ENCODE assay signal across 14 mouse cellular contexts in genomic region chr9:45851330-45851729, GRCm38 (mm10). TPM values are rescaled to one million over a fixed set of nuclear protein-coding genes. Genes with fewer than 3 reads are reported as not detected.
A peak's percentile ranks its signal among the peaks of the same experiment; 100 is the strongest.
DNase-seq lines count a peak whose midpoint lies in the region; ATAC-seq and TF ChIP-seq lines count a peak whose summit lies in the region.
"Had no signal": no experiment of that assay in that cellular context is flagged by ENCODE, and none has a peak within 500 bp of the region (broad histone marks: within the 10 kb centered on the region; RNA-seq: fewer than 3 reads in every experiment).

No protein-coding gene starts in this region.

- no peaks in the 10 kb centered on the region for H3K27me3 ChIP-seq in heart, embryonic 15.5 days
- no peaks in the 10 kb centered on the region for H3K27me3 ChIP-seq in heart, adult 2 months (ENCODE audit: control insufficient read depth, insufficient read depth, low read length)
- no peaks in the 10 kb centered on the region for H3K27me3 ChIP-seq in neural tube, embryonic 13.5 days
- H3K27me3 ChIP-seq in liver, embryonic 16.5 days (ENCODE audit: control insufficient read depth, insufficient read depth, low read depth, low read length), result no peaks in the 10 kb centered on the region
- H3K27me3 ChIP-seq: limb, embryonic 12.5 days; Patski had no signal

- no peaks in the 10 kb centered on the region for H3K9me3 ChIP-seq in heart, embryonic 15.5 days (replicated peaks)
- H3K9me3 ChIP-seq in neural tube, embryonic 13.5 days, result no peaks in the 10 kb centered on the region
- no peaks in the 10 kb centered on the region for H3K9me3 ChIP-seq in liver, embryonic 16.5 days (replicated peaks; ENCODE audit: control insufficient read depth, low read length)
- H3K9me3 ChIP-seq: limb, embryonic 12.5 days had no signal

- H3K79me2 ChIP-seq in heart, adult 2 months (replicated peaks; ENCODE audit: control insufficient read depth, insufficient read depth, low read length), result no peaks in the 10 kb centered on the region

- H3K9ac ChIP-seq in heart, embryonic 15.5 days, result 0 out of 2 replicates have a peak overlapping the region, but pooled peaks have one; percentile 11
- no peak overlapping the region for H3K9ac ChIP-seq in heart, adult 2 months (ENCODE audit: low read depth, low read length)
- H3K9ac ChIP-seq in neural tube, embryonic 13.5 days, result no peak overlapping the region
- no peak overlapping the region for H3K9ac ChIP-seq in liver, embryonic 16.5 days (ENCODE audit: low read depth, low read length)
- H3K9ac ChIP-seq: limb, embryonic 12.5 days had no signal

- 51% methylated on average over 5 of the region's 5 CpGs for WGBS in heart, embryonic 15.5 days
- 23% methylated on average over 5 of the region's 5 CpGs for WGBS in heart, adult 2 months
- 58% methylated on average over 5 of the region's 5 CpGs for WGBS in neural tube, embryonic 13.5 days
- 4% methylated on average over 5 of the region's 5 CpGs for WGBS in liver, embryonic 16.5 days (ENCODE audit: insufficient replicate concordance)

- no peak for TF ChIP-seq CTCF in heart, adult 2 months (IDR thresholded peaks at IDR 0.05)

- DNase-seq in heart, adult 2 months, result no peak
- DNase-seq in neural tube, embryonic 10.5 days (ENCODE audit: extremely low spot score, low spot score), result no peak
- DNase-seq in right cerebral cortex, adult 2 months (ENCODE audit: low spot score in 2 of 2), result no peak
- no peak for DNase-seq in urinary bladder, adult 18-20 months (ENCODE audit: low spot score in 2 of 2)
- no peak for DNase-seq in right cerebral cortex, adult 18-20 months
- DNase-seq: adrenal gland, adult 8-10 months; embryo, embryonic 11 days; lung, postnatal 4 days; thymus, adult 2 months had no signal

- no peak overlapping the region for H3K4me3 ChIP-seq in heart, embryonic 15.5 days
- H3K4me3 ChIP-seq in heart, adult 2 months, result no peak overlapping the region
- no peak overlapping the region for H3K4me3 ChIP-seq in neural tube, embryonic 13.5 days
- no peak overlapping the region for H3K4me3 ChIP-seq in liver, embryonic 16.5 days (ENCODE audit: low read depth, low read length)
- H3K4me3 ChIP-seq: limb, embryonic 12.5 days had no signal

- TF ChIP-seq POLR2A in heart, adult 2 months (IDR thresholded peaks at IDR 0.05; ENCODE audit: insufficient read depth, low read depth, low read length), result no peak

- peaks cover 36% of the 10 kb centered on the region for H3K4me1 ChIP-seq in heart, embryonic 15.5 days (replicated peaks)
- H3K4me1 ChIP-seq in heart, adult 2 months (ENCODE audit: control insufficient read depth, insufficient read depth, low read length), result peaks cover 20% of the 10 kb centered on the region
- peaks cover 23% of the 10 kb centered on the region for H3K4me1 ChIP-seq in neural tube, embryonic 13.5 days (replicated peaks)
- H3K4me1 ChIP-seq in liver, embryonic 16.5 days (ENCODE audit: control insufficient read depth, low read depth, low read length), result peaks cover 19% of the 10 kb centered on the region
- H3K4me1 ChIP-seq: limb, embryonic 12.5 days had no signal

- intact Hi-C loops in heart, adult 2 months (cut with DNase I), result no loop called here

- no peak for ATAC-seq in heart, embryonic 15.5 days (replicated peaks; ENCODE audit: insufficient number of reproducible peaks, insufficient read depth, low FRiP score, low read depth)
- no peak for ATAC-seq in neural tube, embryonic 13.5 days (ENCODE audit: low read depth)
- ATAC-seq in liver, embryonic 16.5 days (ENCODE audit: low read depth), result peak; percentile 20; the same call in 1 of the 2 replicates
- ATAC-seq: Patski had no signal

- no peak overlapping the region for H3K4me2 ChIP-seq in heart, embryonic 15.5 days
- no peak overlapping the region for H3K4me2 ChIP-seq in neural tube, embryonic 13.5 days
- 0 out of 2 replicates have a peak overlapping the region, but pooled peaks have one; percentile 1 for H3K4me2 ChIP-seq in liver, embryonic 16.5 days (ENCODE audit: low read depth, low read length)
- H3K4me2 ChIP-seq: limb, embryonic 12.5 days had no signal

- no peak for TF ChIP-seq EP300 in heart, adult 2 months (IDR thresholded peaks at IDR 0.05; ENCODE audit: insufficient read depth, low read depth, low read length)

- peaks cover 18% of the 10 kb centered on the region for H3K36me3 ChIP-seq in heart, embryonic 15.5 days
- H3K36me3 ChIP-seq in heart, adult 2 months (ENCODE audit: control insufficient read depth, insufficient read depth, low read length), result no peaks in the 10 kb centered on the region
- H3K36me3 ChIP-seq in neural tube, embryonic 13.5 days, result peaks cover 40% of the 10 kb centered on the region
- H3K36me3 ChIP-seq in liver, embryonic 16.5 days (ENCODE audit: control insufficient read depth, insufficient read depth), result 0 out of 2 replicates have a peak, but pooled peaks cover 2% of the 10 kb centered on the region

- H3K27ac ChIP-seq in heart, embryonic 15.5 days, result peak overlapping the region; percentile 91
- no peak overlapping the region for H3K27ac ChIP-seq in heart, adult 2 months
- H3K27ac ChIP-seq in neural tube, embryonic 13.5 days (replicated peaks), result 0 out of 2 replicates have a peak overlapping the region, but pooled peaks have one; percentile 46
- peak overlapping the region; percentile 69 for H3K27ac ChIP-seq in liver, embryonic 16.5 days (ENCODE audit: low read length)
- H3K27ac ChIP-seq: limb, embryonic 12.5 days had no signal

RNA-seq across cellular contexts. Expression of gene Bace1, which starts 12.9 kb away (rescaled TPM):
- 18.2 and 24.5 TPM in 2 replicates for polyA plus RNA-seq in heart, embryonic 15.5 days (2015; fragmentation: Nextera tagmentation; extraction: Ambion mirVana)
- total RNA-seq in heart, adult 2 months (2021), result 10 to 100 TPM; 29.5 to 30.6 TPM
- polyA plus RNA-seq in heart, adult 2 months (2012; rRNA removed), result 22.7 and 25.3 TPM in 2 replicates
- 44.9 and 49.2 TPM in 2 replicates for polyA plus RNA-seq in neural tube, embryonic 13.5 days (2015; fragmentation: Nextera tagmentation; extraction: Ambion mirVana)
- polyA plus RNA-seq in liver, embryonic 16.5 days (2015; fragmentation: Nextera tagmentation; extraction: Ambion mirVana), result 7.4 and 9.3 TPM in 2 replicates

RNA-seq across cellular contexts. Expression of gene Cep164, which starts 22.8 kb away (rescaled TPM):
- 12.4 and 16.5 TPM in 2 replicates for polyA plus RNA-seq in heart, embryonic 15.5 days (2015; fragmentation: Nextera tagmentation; extraction: Ambion mirVana)
- total RNA-seq in heart, adult 2 months (2021), result 1 to 10 TPM; 6.0 to 6.2 TPM
- polyA plus RNA-seq in heart, adult 2 months (2012; rRNA removed), result 6.0 and 7.4 TPM in 2 replicates
- 13.8 and 15.2 TPM in 2 replicates for polyA plus RNA-seq in neural tube, embryonic 13.5 days (2015; fragmentation: Nextera tagmentation; extraction: Ambion mirVana)
- polyA plus RNA-seq in liver, embryonic 16.5 days (2015; fragmentation: Nextera tagmentation; extraction: Ambion mirVana), result 5.3 and 5.4 TPM in 2 replicates

RNA-seq across cellular contexts. Expression of gene Pcsk7, which starts 55.0 kb away (rescaled TPM):
- polyA plus RNA-seq in heart, embryonic 15.5 days (2015; fragmentation: Nextera tagmentation; extraction: Ambion mirVana), result 17.0 and 19.6 TPM in 2 replicates
- total RNA-seq in heart, adult 2 months (2021), result 10 to 100 TPM; 12.2 to 13.9 TPM
- polyA plus RNA-seq in heart, adult 2 months (2012; rRNA removed), result 18.4 and 26.8 TPM in 2 replicates
- polyA plus RNA-seq in neural tube, embryonic 13.5 days (2015; fragmentation: Nextera tagmentation; extraction: Ambion mirVana), result 23.8 and 25.2 TPM in 2 replicates
- polyA plus RNA-seq in liver, embryonic 16.5 days (2015; fragmentation: Nextera tagmentation; extraction: Ambion mirVana), result 7.2 and 8.4 TPM in 2 replicates

RNA-seq across cellular contexts. Expression of gene Rnf214, which starts 55.4 kb away (rescaled TPM):
- polyA plus RNA-seq in heart, embryonic 15.5 days (2015; fragmentation: Nextera tagmentation; extraction: Ambion mirVana), result 40.3 and 43.3 TPM in 2 replicates
- 10 to 100 TPM; 31.8 to 37.1 TPM for total RNA-seq in heart, adult 2 months (2021)
- 12.5 and 21.8 TPM in 2 replicates for polyA plus RNA-seq in heart, adult 2 months (2012; rRNA removed)
- polyA plus RNA-seq in neural tube, embryonic 13.5 days (2015; fragmentation: Nextera tagmentation; extraction: Ambion mirVana), result 82.3 and 96.2 TPM in 2 replicates
- 15.0 and 16.0 TPM in 2 replicates for polyA plus RNA-seq in liver, embryonic 16.5 days (2015; fragmentation: Nextera tagmentation; extraction: Ambion mirVana)
